Mouse (Mus musculus) E14TG2a.4 (cell line): ENCODE data around the gene Neu2.

ENCODE experiments used
- H3K27me3 ChIP-seq: 2 replicates; pipeline ENCODE4 v1.6.1; 2014; ENCODE audit warnings: low read length, control low read depth; ENCODE audit not compliant: insufficient read depth
- H3K36me3 ChIP-seq: 2 replicates; pipeline ENCODE4 v1.6.1; 2014; ENCODE audit warnings: low read length, control low read depth; ENCODE audit not compliant: insufficient read depth
- H3K4me1 ChIP-seq: replicated peaks from 2 replicates; pipeline ENCODE4 v1.6.1; 2014; ENCODE audit warnings: low read depth, low read length, control low read depth
- H3K4me3 ChIP-seq: replicated peaks from 2 replicates; pipeline ENCODE4 v1.5.1; 2014; ENCODE audit warnings: mild to moderate bottlenecking, low read length
- H3K9me3 ChIP-seq: 2 replicates; pipeline ENCODE4 v1.6.1; 2014; ENCODE audit warnings: low read length, control low read depth
- CTCF ChIP-seq: conservative IDR thresholded peaks from 2 replicates; pipeline ENCODE4 v1.5.1; 2014; ENCODE audit warnings: low read length
- NANOG ChIP-seq: IDR thresholded peaks from 2 replicates; pipeline ENCODE4 v1.6.1; 2014; ENCODE audit warnings: borderline replicate concordance, low read length, mixed read lengths
- POU5F1 ChIP-seq: IDR thresholded peaks from 2 replicates; pipeline ENCODE4 v1.6.1; 2014; ENCODE audit warnings: low read length, borderline replicate concordance

Gene Neu2

GRCm38 (mm10) chr1:87589162-87589561 lies 79.5 kb downstream of the Neu2 start:
- Histone ChIP-seq H3K27me3 (no peaks in the 10 kb centered on the region), H3K4me1 (no peaks in the 10 kb centered on the region), H3K4me3 (no peak overlapping the region), H3K9me3 (no peaks in the 10 kb centered on the region), H3K36me3 (no peaks in the 10 kb centered on the region)
- no peak for TF ChIP-seq NANOG
- no peak for TF ChIP-seq CTCF
- TF ChIP-seq POU5F1: no peak

GRCm38 (mm10) chr1:87589980-87590379 lies 80.3 kb downstream of the Neu2 start:
- Histone ChIP-seq H3K36me3 (no peaks in the 10 kb centered on the region), H3K27me3 (no peaks in the 10 kb centered on the region), H3K9me3 (no peaks in the 10 kb centered on the region), H3K4me3 (no peak overlapping the region), H3K4me1 (no peaks in the 10 kb centered on the region)
- TF ChIP-seq NANOG (no peak), CTCF (no peak), POU5F1 (no peak)

GRCm38 (mm10) chr1:87594261-87594660 lies 84.6 kb downstream of the Neu2 start:
- no peaks in the 10 kb centered on the region for H3K9me3 ChIP-seq
- no peak for TF ChIP-seq CTCF
- no peak for TF ChIP-seq POU5F1
- TF ChIP-seq NANOG: no peak
- H3K4me3 ChIP-seq: no peak overlapping the region
- H3K36me3 ChIP-seq: no peaks in the 10 kb centered on the region
- 0 out of 2 replicates have a peak, but pooled peaks cover 3% of the 10 kb centered on the region for H3K27me3 ChIP-seq
- no peaks in the 10 kb centered on the region for H3K4me1 ChIP-seq

- no peak for TF ChIP-seq CTCF
- TF ChIP-seq POU5F1: no peak
- no peak for TF ChIP-seq NANOG
- no peaks in the 10 kb centered on the region for H3K36me3 ChIP-seq
- H3K27me3 ChIP-seq: 0 out of 2 replicates have a peak, but pooled peaks cover 3% of the 10 kb centered on the region
- no peak overlapping the region for H3K4me3 ChIP-seq
- H3K4me1 ChIP-seq: no peaks in the 10 kb centered on the region
- H3K9me3 ChIP-seq: no peaks in the 10 kb centered on the region
These were observed 85.0 kb downstream of the Neu2 start for GRCm38 (mm10) chr1:87594671-87595070.

GRCm38 (mm10) chr1:87600533-87600932 lies 90.8 kb downstream of the Neu2 start:
- no peaks in the 10 kb centered on the region for H3K4me1 ChIP-seq
- H3K36me3 ChIP-seq: no peaks in the 10 kb centered on the region
- no peak overlapping the region for H3K4me3 ChIP-seq
- TF ChIP-seq POU5F1 (no peak), NANOG (no peak), CTCF (no peak)
- H3K27me3 ChIP-seq: peaks cover 7% of the 10 kb centered on the region; the same call in 1 of the 2 replicates
- no peaks in the 10 kb centered on the region for H3K9me3 ChIP-seq

- Histone ChIP-seq H3K36me3 (no peaks in the 10 kb centered on the region), H3K4me3 (no peak overlapping the region), H3K9me3 (no peaks in the 10 kb centered on the region), H3K4me1 (no peaks in the 10 kb centered on the region), H3K27me3 (peaks cover 18% of the 10 kb centered on the region)
- TF ChIP-seq POU5F1 (no peak), NANOG (no peak), CTCF (no peak)
These were observed 92.1 kb downstream of the Neu2 start for GRCm38 (mm10) chr1:87601801-87602200.

GRCm38 (mm10) chr1:87603389-87603788 lies 93.7 kb downstream of the Neu2 start:
- H3K36me3 ChIP-seq: no peaks in the 10 kb centered on the region
- no peaks in the 10 kb centered on the region for H3K9me3 ChIP-seq
- H3K4me3 ChIP-seq: no peak overlapping the region
- H3K4me1 ChIP-seq: peaks cover 13% of the 10 kb centered on the region
- TF ChIP-seq POU5F1 (no peak), NANOG (no peak), CTCF (no peak)
- peaks cover 18% of the 10 kb centered on the region for H3K27me3 ChIP-seq

- Histone ChIP-seq H3K4me1 (peaks cover 21% of the 10 kb centered on the region), H3K27me3 (peaks cover 18% of the 10 kb centered on the region), H3K9me3 (no peaks in the 10 kb centered on the region), H3K36me3 (no peaks in the 10 kb centered on the region), H3K4me3 (no peak overlapping the region)
- TF ChIP-seq POU5F1: no peak
- no peak for TF ChIP-seq CTCF
- no peak for TF ChIP-seq NANOG
These were observed 95.6 kb downstream of the Neu2 start for GRCm38 (mm10) chr1:87605296-87605695.
